Mouse (Mus musculus) right cerebral cortex, postnatal 36 days (tissue): Measurements from ENCODE around the gene Cwf19l2.
"Not testable (repeated sequence)": the region's sequence is repeated elsewhere in the genome, so short reads cannot be mapped to it uniquely, and the experiment has no call there.

Source experiments
- DNase-seq, 2 experiments: peaks; one replicate each; pipeline ENCODE4 v3.0.0; 2022; ENCODE audit warnings: low spot score in 2 of 2, mixed read lengths in 1 of 2

Gene Cwf19l2

DNA sequence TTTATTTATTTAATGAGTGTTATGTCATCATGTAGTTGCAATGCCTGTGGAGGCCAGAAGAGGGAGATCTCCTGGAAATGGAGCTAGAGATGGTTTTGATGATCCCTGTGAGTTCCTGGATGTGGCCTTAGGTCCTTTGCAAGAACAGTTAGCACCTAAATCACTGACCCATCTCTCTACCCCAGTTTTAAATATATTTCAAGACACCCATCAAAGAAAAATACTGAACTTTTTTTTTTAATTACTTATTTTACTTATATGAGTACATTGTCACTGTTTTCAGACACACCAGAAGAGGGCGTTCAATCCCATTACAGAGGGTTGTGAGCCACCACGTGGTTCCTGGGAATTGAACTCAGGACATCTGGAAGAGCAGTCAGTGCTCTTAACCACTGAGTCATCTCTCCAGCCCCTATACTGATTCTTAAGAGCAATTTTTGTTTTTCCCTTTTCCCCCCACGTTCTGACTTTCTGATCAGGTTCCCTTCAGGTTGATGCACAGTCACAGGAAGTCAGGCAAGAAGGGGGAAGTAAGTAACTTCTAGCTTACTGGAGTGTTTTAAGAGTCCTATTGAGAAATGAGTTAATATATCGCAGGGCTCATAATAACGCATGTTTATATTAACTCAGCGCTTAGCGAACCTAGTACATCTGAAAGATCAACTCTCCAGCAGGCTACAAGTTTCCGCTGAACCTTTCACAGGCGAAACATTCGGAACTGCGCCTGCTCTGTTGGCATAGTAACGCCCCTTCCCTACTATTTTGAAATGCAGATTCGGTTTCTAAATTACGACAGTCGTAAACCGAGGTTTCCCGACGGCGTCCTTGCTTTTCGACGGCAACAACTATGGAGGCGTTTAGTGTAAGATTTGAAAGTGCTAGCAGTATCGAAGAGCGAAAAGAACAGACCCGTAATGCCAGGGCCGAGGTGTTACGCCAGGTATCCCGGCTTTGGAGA lies at the start of gene Cwf19l2:
TSS of gene Cwf19l2 (plus strand) at position 342 of the 958 bp plus-strand sequence.
- DNase-seq, result peak; percentile 72 to 87

DNA sequence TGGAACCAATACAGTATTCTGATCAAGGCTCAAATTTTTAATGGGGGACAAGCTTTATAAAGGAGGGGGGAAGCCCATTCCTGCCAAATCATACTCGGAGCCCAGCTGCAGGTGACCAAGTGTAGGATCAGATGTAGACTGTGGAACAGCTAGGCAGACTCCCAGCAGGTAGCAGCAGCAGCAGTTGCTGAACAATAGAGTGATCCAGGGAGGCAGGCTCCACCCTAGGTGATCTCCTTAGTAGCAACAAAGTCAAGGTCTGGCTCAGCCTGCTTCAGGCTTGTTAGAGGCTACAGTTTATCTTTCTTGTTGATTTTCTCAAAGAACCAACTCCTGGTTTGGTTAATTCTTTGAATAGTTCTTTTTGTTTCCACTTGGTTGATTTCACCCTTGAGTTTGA lies 27.1 kb upstream of the Cwf19l2 start:
- not testable (repeated sequence) for DNase-seq

DNA sequence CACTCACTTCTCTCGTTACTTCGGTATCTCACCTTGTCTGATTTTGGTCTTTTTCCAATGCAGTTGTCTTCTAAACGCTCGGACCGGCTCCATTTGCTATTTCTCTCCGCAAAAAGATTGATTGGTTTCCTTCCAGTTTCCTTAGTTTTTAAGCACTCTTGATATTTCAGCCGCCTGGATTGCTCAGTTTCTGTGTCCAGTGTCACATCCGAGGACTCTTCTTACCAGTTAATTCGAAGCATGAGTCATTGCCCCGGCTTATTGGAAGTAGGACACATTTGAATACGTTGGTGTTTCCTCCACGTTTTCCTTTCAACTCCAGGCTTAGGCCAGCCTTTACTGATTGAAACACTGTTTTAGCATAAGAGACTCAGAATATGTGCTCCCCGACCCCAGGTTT lies 980 bp downstream of the Cwf19l2 start:
- peak in 1 of 2 experiments; percentile 18 for DNase-seq

DNA sequence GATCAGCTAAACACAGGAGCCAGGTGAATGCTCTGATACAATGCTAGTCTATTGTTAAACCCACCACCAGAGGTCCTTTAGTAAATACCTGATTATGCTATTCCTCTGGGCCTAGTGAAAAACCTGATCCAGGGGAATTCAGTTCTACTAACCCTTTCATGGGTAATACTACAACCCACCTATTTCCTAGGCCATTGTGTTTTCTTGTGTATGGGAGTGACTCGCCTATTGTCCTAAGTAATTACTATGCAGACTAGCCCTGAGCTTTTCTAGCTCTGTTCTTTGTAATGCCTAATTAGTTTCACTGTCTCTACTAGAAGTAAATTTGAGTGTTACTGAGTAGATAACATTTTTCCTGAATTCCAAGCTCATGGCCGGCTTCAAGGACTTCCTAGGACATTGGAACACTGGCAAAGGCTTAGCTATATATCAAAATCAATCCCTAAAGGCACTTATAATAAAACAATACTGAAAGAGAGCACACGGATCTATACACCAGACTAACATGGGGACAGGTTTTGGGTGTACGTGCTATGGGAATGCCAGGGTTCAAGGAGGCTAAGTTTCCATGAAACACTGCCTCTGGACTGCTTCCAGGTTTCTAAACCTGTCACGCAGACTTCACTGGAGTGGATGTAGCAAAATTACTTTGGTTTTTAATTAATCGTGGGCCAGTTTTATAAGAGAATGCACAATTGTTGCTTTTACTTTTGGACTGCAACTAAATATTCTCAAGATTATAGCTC lies 36.3 kb downstream of the Cwf19l2 start:
- DNase-seq, result not testable (repeated sequence)

DNA sequence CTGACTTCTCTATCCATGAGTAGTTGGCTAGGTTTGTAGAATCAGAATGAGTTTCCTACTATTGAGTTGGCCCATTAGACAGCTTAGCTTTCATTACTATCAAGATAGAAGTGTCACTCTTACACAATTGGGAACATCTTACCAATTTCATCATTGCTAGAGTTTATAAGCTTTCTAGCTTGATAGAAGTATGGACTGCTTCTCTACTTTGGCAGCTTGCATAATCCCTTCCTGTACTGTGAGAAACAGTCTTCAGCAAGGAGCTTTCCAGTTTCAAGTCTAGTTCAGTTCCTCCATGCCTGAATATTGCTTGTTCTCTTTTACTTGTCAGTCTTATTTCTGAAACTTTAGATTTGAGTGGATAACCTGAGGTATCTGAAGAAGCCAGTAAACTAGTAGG lies 68.5 kb downstream of the Cwf19l2 start:
- DNase-seq, result no peak

DNA sequence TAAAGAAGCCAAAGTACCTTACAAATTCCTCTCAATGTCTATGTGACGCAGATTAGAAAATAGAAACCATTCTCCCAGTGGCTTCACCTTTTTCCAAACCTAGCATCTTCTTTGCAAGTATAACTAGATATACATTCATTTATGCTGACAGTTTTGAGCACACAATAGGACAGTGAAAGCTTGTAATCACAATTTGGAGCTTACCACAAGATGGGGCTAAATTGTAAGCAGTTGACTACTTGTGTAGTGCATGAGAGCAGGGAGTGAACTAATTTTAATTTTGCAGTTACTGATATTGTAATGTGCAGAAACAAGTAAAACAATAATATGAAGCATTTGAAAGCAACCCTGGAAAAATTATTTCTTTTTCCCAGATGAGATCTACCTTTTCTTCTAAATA lies 115.3 kb downstream of the Cwf19l2 start:
- no peak for DNase-seq

DNA sequence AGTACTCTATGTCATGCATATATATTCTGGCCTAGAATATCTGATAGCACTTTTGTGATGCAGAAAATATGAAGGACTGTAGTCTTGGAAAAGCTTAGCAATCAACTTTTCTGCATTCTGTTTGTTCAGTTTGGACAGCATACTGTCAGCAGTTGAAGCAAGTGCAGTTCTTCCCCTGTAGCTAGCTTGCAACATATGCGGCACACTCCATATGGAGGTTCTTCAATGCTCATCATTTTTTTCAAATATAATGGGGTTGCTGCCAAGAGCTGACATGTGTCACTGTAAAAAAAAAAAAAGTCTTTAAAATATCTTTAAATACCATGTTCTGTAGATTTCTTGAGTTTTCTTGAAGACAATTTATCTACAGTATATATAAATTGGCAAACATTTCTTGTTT lies 115.8 kb downstream of the Cwf19l2 start:
- no peak for DNase-seq

DNA sequence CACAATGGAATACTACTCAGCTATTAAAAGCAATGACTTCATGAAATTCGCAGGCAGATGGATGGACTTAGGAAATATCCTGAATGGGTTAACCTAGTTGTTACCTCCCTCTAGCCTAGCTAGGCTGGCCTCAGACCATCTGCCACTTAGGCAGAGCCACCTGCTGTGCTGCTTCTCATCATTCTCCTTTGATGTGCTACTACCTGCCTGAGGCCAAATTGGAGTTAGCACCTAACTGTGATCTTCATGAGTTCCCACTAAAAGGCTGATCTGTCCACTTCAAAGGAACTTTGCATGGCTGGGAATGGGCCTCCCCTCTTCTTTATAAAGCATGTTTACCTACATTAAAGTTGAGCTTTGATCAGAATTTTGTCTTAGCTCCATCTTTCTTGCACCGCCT lies 117.6 kb downstream of the Cwf19l2 start:
- no peak for DNase-seq
